Mouse (Mus musculus) embryonic facial prominence, embryonic 13.5 days (tissue): ENCODE measurements around the gene Iqsec1. TPM values are rescaled to one million over a fixed set of nuclear protein-coding genes. Genes with fewer than 3 reads are reported as not detected.

ENCODE experiments used
- ATAC-seq: fragments of 200-750 bp; cut with Nextera tagmentation; 2 replicates; pipeline ENCODE4 v1.8.0; 2017; ENCODE audit warnings: low read depth; ENCODE audit not compliant: insufficient number of reproducible peaks, insufficient read depth, low FRiP score, low TSS enrichment
- H3K27ac ChIP-seq: fragments of 300-500 bp; sonication (generic); 2 replicates; pipeline ENCODE4 v1.5.1; 2015; ENCODE audit warnings: moderate library complexity, mild to moderate bottlenecking, inconsistent platforms
- H3K27me3 ChIP-seq: fragments of 300-500 bp; sonication (generic); 2 replicates; pipeline ENCODE4 v1.6.1; 2015; ENCODE audit warnings: mild to moderate bottlenecking, inconsistent platforms
- H3K36me3 ChIP-seq: fragments of 300-500 bp; sonication (generic); 2 replicates; pipeline ENCODE4 v1.6.1; 2015; ENCODE audit warnings: mild to moderate bottlenecking, inconsistent platforms
- H3K4me1 ChIP-seq: fragments of 300-500 bp; sonication (generic); 2 replicates; pipeline ENCODE4 v1.6.1; 2015; ENCODE audit warnings: inconsistent platforms
- H3K4me2 ChIP-seq: fragments of 300-500 bp; sonication (generic); 2 replicates; pipeline ENCODE4 v1.6.1; 2015; ENCODE audit warnings: moderate library complexity, mild to moderate bottlenecking, inconsistent platforms
- H3K4me3 ChIP-seq: fragments of 300-500 bp; sonication (generic); 2 replicates; pipeline ENCODE4 v1.5.1; 2015; ENCODE audit warnings: mild to moderate bottlenecking, inconsistent platforms
- H3K9ac ChIP-seq: fragments of 300-500 bp; sonication (generic); 2 replicates; pipeline ENCODE4 v1.6.1; 2015; ENCODE audit warnings: mild to moderate bottlenecking, inconsistent platforms
- H3K9me3 ChIP-seq: fragments of 300-500 bp; sonication (generic); 2 replicates; pipeline ENCODE4 v1.6.1; 2016; ENCODE audit warnings: inconsistent platforms
- WGBS: fragments of 180-500 bp; shearing (Covaris S2); methylation state at CpG from one replicate; pipeline ENCODE4 v1.1.7; 2015; ENCODE audit warnings: mixed read lengths; 5-methylcytosine and 5-hydroxymethylcytosine counted together
- polyA plus RNA-seq: library from polyadenylated mRNA; unstranded; fragments of >200 nt; fragmentation: Nextera tagmentation; extraction: Ambion mirVana; gene quantifications from 2 replicates; pipeline ENCODE4 v1.2.1, GENCODE M21; 2015

The Iqsec1 gene
- polyA plus RNA-seq, 1 experiment from 2014 or later: 11.6 TPM

DNA sequence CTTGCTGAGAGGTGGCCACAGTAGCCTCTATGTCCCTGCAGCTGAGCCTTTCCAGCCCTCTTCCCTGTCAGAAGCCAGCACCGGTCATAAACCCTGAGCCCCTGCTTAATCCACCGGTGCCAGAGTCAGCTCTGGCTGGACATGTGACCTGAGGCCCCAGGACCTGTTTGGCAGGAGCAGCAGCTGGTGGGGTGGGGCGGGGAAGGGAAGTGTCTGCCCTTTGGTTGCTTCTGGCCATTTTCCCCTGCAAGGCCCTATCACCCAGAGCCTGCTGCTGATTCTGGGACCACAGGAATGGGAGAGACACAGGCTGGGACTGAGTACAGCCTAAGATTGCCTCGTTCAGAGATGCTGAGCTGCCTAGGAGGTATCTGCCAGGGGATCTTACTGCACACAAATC, 257.2 kb downstream of the Iqsec1 start:
- Histone ChIP-seq H3K9ac (no peak overlapping the region), H3K9me3 (no peaks in the 10 kb centered on the region), H3K27me3 (peaks cover 13% of the 10 kb centered on the region), H3K4me2 (no peak overlapping the region), H3K36me3 (no peaks in the 10 kb centered on the region), H3K27ac (no peak overlapping the region), H3K4me1 (peaks cover 18% of the 10 kb centered on the region), H3K4me3 (no peak overlapping the region)
- ATAC-seq: no peak
- 29% methylated on average over 4 of the region's 4 CpGs for WGBS

- no peaks in the 10 kb centered on the region for H3K9me3 ChIP-seq
- H3K4me1 ChIP-seq: peaks cover 10% of the 10 kb centered on the region
- peaks cover 2% of the 10 kb centered on the region; the same call in 1 of the 2 replicates for H3K27me3 ChIP-seq
- ATAC-seq: no peak
- no peak overlapping the region for H3K27ac ChIP-seq
- H3K36me3 ChIP-seq: no peaks in the 10 kb centered on the region
- H3K4me2 ChIP-seq: no peak overlapping the region
- H3K4me3 ChIP-seq: no peak overlapping the region
- peak overlapping the region; percentile 11; the same call in 1 of the 2 replicates for H3K9ac ChIP-seq
- 31% methylated on average over 5 of the region's 5 CpGs for whole genome bisulfite sequencing
These were observed 258.7 kb downstream of the Iqsec1 start for GRCm38 (mm10) chr6:90729829-90730228.

DNA sequence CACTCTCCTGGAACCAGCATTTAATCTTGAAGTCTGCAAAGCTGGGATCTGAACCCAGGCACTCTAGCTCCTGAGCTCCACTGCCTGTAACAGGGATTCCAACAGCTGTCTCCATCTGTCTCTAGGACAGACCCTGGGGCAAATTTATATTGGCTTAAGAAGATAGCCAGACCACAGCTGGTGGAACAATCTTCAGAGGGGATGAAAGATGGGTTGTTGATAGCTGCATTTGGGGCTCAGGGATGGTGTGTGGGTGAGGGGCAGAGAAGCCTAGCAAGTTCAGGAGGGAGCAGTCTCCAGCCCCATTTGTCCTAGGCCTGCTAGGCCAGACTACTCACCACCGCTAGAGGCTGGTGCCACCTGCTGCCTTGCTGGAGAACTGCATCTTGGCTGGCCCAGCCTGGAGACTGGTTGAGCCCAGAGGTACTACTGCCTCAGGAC, 260.0 kb downstream of the Iqsec1 start:
- Histone ChIP-seq H3K27me3 (no peaks in the 10 kb centered on the region), H3K27ac (peak overlapping the region; percentile 12; the same call in 1 of the 2 replicates), H3K4me3 (no peak overlapping the region), H3K4me2 (no peak overlapping the region), H3K4me1 (peaks cover 10% of the 10 kb centered on the region), H3K9ac (no peak overlapping the region; the same call in 1 of the 2 replicates), H3K9me3 (no peaks in the 10 kb centered on the region), H3K36me3 (no peaks in the 10 kb centered on the region)
- ATAC-seq: 0 out of 2 replicates have a peak, but pooled peaks have one; percentile 32
- WGBS: 0% methylated on average over 1 of the region's 1 CpGs

DNA sequence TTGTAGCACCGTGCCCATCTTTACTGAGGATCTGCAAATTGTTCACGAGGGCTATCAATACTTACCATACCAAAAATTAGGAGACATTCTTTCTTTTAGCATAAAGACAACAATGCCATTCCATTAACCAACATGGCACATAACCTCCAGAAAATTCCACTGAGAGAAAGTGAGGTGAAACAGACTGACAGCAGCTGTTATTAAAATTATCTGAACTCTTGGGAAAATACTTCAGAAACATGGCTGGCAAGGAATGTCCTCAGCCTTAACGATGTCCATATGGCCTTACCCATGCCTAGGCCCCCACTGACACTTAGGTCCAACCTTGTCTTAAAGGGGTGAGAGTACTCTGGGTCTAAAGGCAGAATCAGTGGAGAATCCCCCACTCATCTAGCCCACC, 260.7 kb downstream of the Iqsec1 start:
- ATAC-seq: no peak
- 0 out of 2 replicates have a peak overlapping the region, but pooled peaks have one; percentile 12 for H3K27ac ChIP-seq
- 71% methylated on average over 3 of the region's 3 CpGs for WGBS
- no peak overlapping the region for H3K9ac ChIP-seq
- H3K4me3 ChIP-seq: no peak overlapping the region
- H3K36me3 ChIP-seq: no peaks in the 10 kb centered on the region
- peaks cover 10% of the 10 kb centered on the region for H3K4me1 ChIP-seq
- H3K27me3 ChIP-seq: no peaks in the 10 kb centered on the region
- H3K9me3 ChIP-seq: no peaks in the 10 kb centered on the region
- H3K4me2 ChIP-seq: no peak overlapping the region

- peaks cover 10% of the 10 kb centered on the region for H3K4me1 ChIP-seq
- no peak for ATAC-seq
- H3K27ac ChIP-seq: no peak overlapping the region
- H3K4me2 ChIP-seq: no peak overlapping the region
- no peaks in the 10 kb centered on the region for H3K9me3 ChIP-seq
- WGBS: 80% methylated on average over 2 of the region's 2 CpGs
- H3K27me3 ChIP-seq: no peaks in the 10 kb centered on the region
- no peak overlapping the region for H3K4me3 ChIP-seq
- H3K36me3 ChIP-seq: no peaks in the 10 kb centered on the region
- no peak overlapping the region for H3K9ac ChIP-seq
These were observed 261.8 kb downstream of the Iqsec1 start for GRCm38 (mm10) chr6:90726711-90727122.

DNA sequence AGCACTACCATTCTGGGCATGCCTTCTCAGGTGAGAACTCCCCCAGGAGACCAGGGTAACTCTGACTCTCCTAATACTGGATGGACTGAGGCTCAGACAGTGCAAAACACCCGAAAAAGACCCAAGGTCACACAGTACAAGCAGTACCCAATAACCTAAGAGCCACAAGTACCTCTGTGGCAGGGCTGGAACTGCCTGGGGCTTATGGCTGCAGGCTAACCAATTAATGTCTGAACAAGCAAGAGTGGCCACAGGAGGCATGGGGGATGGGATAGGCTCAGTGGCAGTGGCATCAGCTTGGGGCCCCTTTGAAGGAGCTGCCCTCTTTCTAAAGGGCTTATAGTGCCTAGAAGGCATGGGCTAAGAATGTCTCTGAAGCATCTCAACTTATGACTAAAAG, 263.0 kb downstream of the Iqsec1 start:
- 47% methylated on average over 1 of the region's 1 CpGs for WGBS

DNA sequence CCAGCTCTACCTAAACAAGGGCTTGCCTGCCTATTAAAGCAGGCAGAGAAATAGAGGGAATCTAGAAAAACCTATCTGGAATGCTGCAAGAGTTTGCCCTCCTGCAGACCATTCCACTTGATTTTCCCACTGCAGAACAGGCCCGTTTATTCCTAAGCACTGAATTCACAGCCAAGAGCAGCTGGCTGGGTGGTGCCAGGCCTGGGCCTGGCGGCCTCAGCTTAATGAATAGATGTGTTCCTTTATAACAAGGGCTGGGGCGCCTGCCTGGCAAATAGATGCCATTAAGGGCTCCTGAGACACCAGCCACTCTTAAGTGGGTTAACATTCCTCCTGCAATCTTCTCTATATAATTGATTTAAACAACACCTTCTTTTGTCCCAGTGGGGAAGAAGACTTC, 265.5 kb downstream of the Iqsec1 start:
- Histone ChIP-seq H3K4me1 (peaks cover 12% of the 10 kb centered on the region), H3K9ac (no peak overlapping the region), H3K27ac (no peak overlapping the region), H3K36me3 (no peaks in the 10 kb centered on the region), H3K9me3 (no peaks in the 10 kb centered on the region), H3K27me3 (no peaks in the 10 kb centered on the region), H3K4me2 (no peak overlapping the region), H3K4me3 (no peak overlapping the region)
- no peak for ATAC-seq
- WGBS: 75% methylated on average over 3 of the region's 3 CpGs

More for the DNA sequence above, 263.0 kb downstream of the Iqsec1 start:
- Histone ChIP-seq H3K4me2 (no peak overlapping the region), H3K4me3 (no peak overlapping the region), H3K27me3 (no peaks in the 10 kb centered on the region), H3K36me3 (no peaks in the 10 kb centered on the region), H3K9ac (peak overlapping the region; percentile 32; the same call in 1 of the 2 replicates), H3K9me3 (no peaks in the 10 kb centered on the region), H3K27ac (no peak overlapping the region), H3K4me1 (peaks cover 10% of the 10 kb centered on the region)
- ATAC-seq: no peak

GRCm38 (mm10) chr6:90720996-90721746, 267.3 kb downstream of the Iqsec1 start:
- no peak for ATAC-seq

DNA sequence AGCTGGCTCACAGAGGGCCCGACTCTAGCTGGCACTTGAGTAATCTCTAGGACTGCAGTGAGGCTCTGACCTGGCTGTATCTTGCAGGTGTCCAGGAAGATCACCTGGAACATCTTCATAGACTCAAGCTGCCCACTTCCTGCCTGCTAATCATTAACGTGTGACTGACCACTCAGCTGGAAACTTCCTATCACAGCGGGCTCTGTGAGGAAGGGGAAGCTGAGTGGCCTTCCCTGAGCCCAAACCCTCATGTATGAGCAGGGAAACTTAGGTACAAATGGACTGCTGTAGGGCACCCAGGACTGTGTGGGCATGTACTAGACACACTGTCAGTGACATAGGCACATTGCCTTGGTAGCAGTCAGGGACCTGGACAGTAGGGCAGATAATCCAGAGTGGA, 268.3 kb downstream of the Iqsec1 start:
- H3K9ac ChIP-seq: no peak overlapping the region
- peaks cover 18% of the 10 kb centered on the region for H3K4me1 ChIP-seq
- no peaks in the 10 kb centered on the region for H3K36me3 ChIP-seq
- H3K9me3 ChIP-seq: no peaks in the 10 kb centered on the region
- H3K4me2 ChIP-seq: no peak overlapping the region
- no peak overlapping the region for H3K4me3 ChIP-seq
- no peak for ATAC-seq
- WGBS: 60% methylated on average over 3 of the region's 3 CpGs
- H3K27ac ChIP-seq: no peak overlapping the region
- H3K27me3 ChIP-seq: no peaks in the 10 kb centered on the region

More at GRCm38 (mm10) chr6:90720996-90721746, 267.3 kb downstream of the Iqsec1 start:
- 71% methylated on average over 5 of the region's 5 CpGs for WGBS
- Histone ChIP-seq H3K9ac (no peak overlapping the region), H3K27ac (no peak overlapping the region), H3K27me3 (no peaks in the 10 kb centered on the region), H3K4me3 (no peak overlapping the region), H3K4me1 (peaks cover 12% of the 10 kb centered on the region), H3K36me3 (no peaks in the 10 kb centered on the region), H3K4me2 (no peak overlapping the region), H3K9me3 (no peaks in the 10 kb centered on the region)

DNA sequence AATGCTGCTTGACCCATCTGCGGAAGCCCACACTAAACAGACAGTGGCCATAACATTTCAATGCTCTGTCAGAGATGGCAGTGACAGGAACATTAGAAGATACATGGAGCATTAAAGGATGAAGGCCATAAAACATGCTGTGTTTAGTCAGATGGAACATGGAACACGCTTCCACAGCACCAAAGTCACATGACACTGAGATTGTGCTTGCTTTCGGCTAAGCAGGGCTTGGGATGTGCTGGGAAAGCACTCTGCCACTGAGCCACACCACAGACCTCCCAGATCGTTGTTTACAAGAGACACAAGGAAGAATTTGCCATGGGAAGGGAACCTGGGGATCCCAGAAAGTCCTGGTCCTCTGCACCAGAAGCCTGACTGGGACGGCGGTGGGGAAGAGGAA, 269.1 kb downstream of the Iqsec1 start:
- no peaks in the 10 kb centered on the region for H3K27me3 ChIP-seq
- WGBS: 82% methylated on average over 6 of the region's 6 CpGs
- H3K4me3 ChIP-seq: no peak overlapping the region
- H3K36me3 ChIP-seq: no peaks in the 10 kb centered on the region
- H3K27ac ChIP-seq: no peak overlapping the region
- no peak for ATAC-seq
- H3K4me2 ChIP-seq: no peak overlapping the region
- no peaks in the 10 kb centered on the region for H3K9me3 ChIP-seq
- H3K4me1 ChIP-seq: peaks cover 25% of the 10 kb centered on the region
- no peak overlapping the region for H3K9ac ChIP-seq

DNA sequence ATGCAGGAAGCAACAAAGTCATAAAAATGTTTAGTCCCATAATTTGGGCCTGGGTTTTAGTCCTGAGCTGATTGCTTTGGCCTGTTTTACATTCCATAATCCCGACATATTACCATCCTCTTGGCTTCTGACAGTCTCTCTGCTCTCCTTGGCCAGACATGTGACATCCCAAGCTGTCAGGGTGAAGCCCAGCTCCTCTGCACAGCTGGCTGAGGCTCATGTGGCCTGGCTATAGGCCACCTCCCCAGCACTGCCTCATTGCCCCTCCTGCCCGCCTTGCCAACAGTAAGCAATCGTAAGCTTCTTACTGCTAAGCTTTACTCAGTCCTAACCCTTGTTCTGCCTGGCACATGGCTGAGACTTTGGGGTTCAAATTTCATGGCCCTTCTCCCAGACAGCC, 270.0 kb downstream of the Iqsec1 start:
- H3K9ac ChIP-seq: no peak overlapping the region
- no peaks in the 10 kb centered on the region for H3K9me3 ChIP-seq
- peaks cover 32% of the 10 kb centered on the region for H3K4me1 ChIP-seq
- H3K27me3 ChIP-seq: no peaks in the 10 kb centered on the region
- H3K27ac ChIP-seq: no peak overlapping the region
- H3K4me2 ChIP-seq: no peak overlapping the region
- H3K36me3 ChIP-seq: no peaks in the 10 kb centered on the region
- ATAC-seq: no peak
- H3K4me3 ChIP-seq: no peak overlapping the region
- WGBS: 74% methylated on average over 3 of the region's 3 CpGs

DNA sequence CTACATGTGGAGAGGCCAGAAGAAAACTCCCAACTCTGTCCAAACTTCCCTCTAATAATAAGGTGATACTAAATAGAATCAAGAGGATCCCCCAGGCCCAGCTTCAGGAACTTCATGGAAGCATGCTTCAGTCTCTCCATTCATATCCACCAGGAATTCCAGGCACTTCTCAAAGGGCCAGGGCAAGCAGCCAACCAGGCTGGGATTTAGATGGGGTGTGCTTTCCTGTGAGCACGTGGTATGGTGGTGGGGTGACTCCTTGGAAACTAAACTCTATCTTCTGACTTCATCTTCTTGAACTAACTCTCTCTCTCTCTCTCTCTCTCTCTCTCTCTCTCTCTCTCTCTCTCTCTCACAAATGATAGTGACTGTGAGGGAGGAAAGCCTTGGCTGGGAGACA, 270.8 kb downstream of the Iqsec1 start:
- Histone ChIP-seq H3K4me3 (no peak overlapping the region), H3K4me1 (peaks cover 40% of the 10 kb centered on the region), H3K36me3 (no peaks in the 10 kb centered on the region), H3K4me2 (no peak overlapping the region), H3K27ac (no peak overlapping the region), H3K27me3 (no peaks in the 10 kb centered on the region), H3K9me3 (no peaks in the 10 kb centered on the region), H3K9ac (no peak overlapping the region)
- 50% methylated on average over 1 of the region's 1 CpGs for WGBS
- ATAC-seq: no peak
